25 mouse cellular contexts compared by ENCODE assay signal in the genomic region with DNA sequence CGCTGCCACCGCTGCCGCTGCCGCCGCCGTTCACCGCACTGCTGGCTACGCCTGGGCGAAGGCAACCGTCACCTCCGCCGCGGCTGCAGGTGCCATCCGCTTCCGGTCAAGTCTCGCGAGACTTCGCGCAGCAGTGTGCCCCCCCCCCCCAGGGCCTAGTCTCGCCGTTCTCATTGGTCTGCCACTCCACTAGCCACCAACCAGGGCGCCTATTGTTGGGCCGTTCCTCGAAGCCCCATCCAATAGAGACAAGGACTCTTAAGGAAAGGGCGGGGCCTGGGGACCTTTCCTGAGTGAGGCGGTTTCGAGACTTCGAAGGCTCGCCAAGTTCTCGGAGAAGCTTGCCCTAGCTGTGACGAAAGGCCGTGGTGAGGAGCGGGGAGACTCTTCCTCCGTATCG. TPM values are rescaled to one million over a fixed set of nuclear protein-coding genes. Genes with fewer than 3 reads are reported as not detected.
"Had no signal": no experiment of that assay in that cellular context is flagged by ENCODE, and none has a peak within 500 bp of the region (broad histone marks: within the 10 kb centered on the region; RNA-seq: fewer than 3 reads in every experiment).

TSS of gene Gm4779 (minus strand) at position 82 of the 400 bp plus-strand sequence.
TSS of gene 8030474K03Rik (plus strand) at position 315 of the 400 bp plus-strand sequence.

- H3K27me3 ChIP-seq: liver, embryonic 13.5 days; midbrain, embryonic 15.5 days; neural tube, embryonic 12.5 days; stomach, embryonic 15.5 days had no signal

- H3K4me1 ChIP-seq: liver, embryonic 13.5 days; midbrain, embryonic 12.5 days; midbrain, embryonic 15.5 days; neural tube, embryonic 12.5 days; neural tube, embryonic 15.5 days; stomach, embryonic 15.5 days had no signal

- H3K9ac ChIP-seq: liver, embryonic 13.5 days; midbrain, embryonic 12.5 days; midbrain, embryonic 15.5 days; neural tube, embryonic 12.5 days; neural tube, embryonic 15.5 days; stomach, embryonic 15.5 days had no signal

- H3K9me3 ChIP-seq: midbrain, embryonic 12.5 days; midbrain, embryonic 15.5 days; neural tube, embryonic 12.5 days; neural tube, embryonic 15.5 days; stomach, embryonic 15.5 days had no signal

- DNase-seq: kidney, adult 18-20 months; kidney, adult 9 months; kidney, postnatal 14 days; kidney, postnatal 4 days; layer of hippocampus, adult 9-11 months; layer of hippocampus, postnatal 36 days; liver, embryonic 13.5 days; lung, adult 2 months; lung, postnatal 14 days; lung, postnatal 4 days; right cerebral cortex, postnatal 25 days; spleen, adult 18-20 months; thymus, postnatal 25 days had no signal

- H3K4me3 ChIP-seq: layer of hippocampus, adult 2 months; left cerebral cortex, adult 2 months; liver, embryonic 13.5 days; midbrain, embryonic 12.5 days; midbrain, embryonic 15.5 days; neural tube, embryonic 12.5 days; neural tube, embryonic 15.5 days; stomach, embryonic 15.5 days had no signal

- H3K4me2 ChIP-seq: liver, embryonic 13.5 days; midbrain, embryonic 12.5 days; midbrain, embryonic 15.5 days; neural tube, embryonic 12.5 days; neural tube, embryonic 15.5 days; stomach, embryonic 15.5 days had no signal

- H3K27ac ChIP-seq: layer of hippocampus, adult 2 months; left cerebral cortex, adult 2 months; liver, embryonic 13.5 days; midbrain, embryonic 12.5 days; midbrain, embryonic 15.5 days; neural tube, embryonic 12.5 days; neural tube, embryonic 15.5 days; stomach, embryonic 15.5 days had no signal

- ATAC-seq: midbrain, embryonic 15.5 days had no signal

- H3K36me3 ChIP-seq: liver, embryonic 13.5 days; midbrain, embryonic 12.5 days; midbrain, embryonic 15.5 days; neural tube, embryonic 12.5 days; neural tube, embryonic 15.5 days; stomach, embryonic 15.5 days had no signal

RNA-seq across cellular contexts. Expression of gene Gm4779, which starts in this region (rescaled TPM):
- total RNA-seq: left cerebral cortex, postnatal 10 days; liver, adult 2 months; megakaryocyte, adult 5-6 weeks had no signal
- polyA plus RNA-seq: limb, embryonic 11.5 days; liver, adult 2 months; lung, adult 2 months; neural tube, embryonic 15.5 days had no signal

RNA-seq across cellular contexts. Expression of gene 8030474K03Rik, which starts in this region (rescaled TPM):
- total RNA-seq: layer of hippocampus, adult 2 months; layer of hippocampus, postnatal 36 days; left cerebral cortex, adult 2 months; left cerebral cortex, postnatal 10 days; left cerebral cortex, postnatal 36 days; liver, adult 2 months; megakaryocyte, adult 5-6 weeks had no signal
- polyA plus RNA-seq: limb, embryonic 11.5 days; liver, adult 2 months; lung, adult 2 months; midbrain, embryonic 15.5 days; neural tube, embryonic 12.5 days; neural tube, embryonic 15.5 days; stomach, embryonic 15.5 days had no signal
